In genomic region chr4:132048995-132049404, GRCm38 (mm10) we compare ENCODE assay signal across 8 mouse cellular contexts. TPM values are rescaled to one million over a fixed set of nuclear protein-coding genes. Genes with fewer than 3 reads are reported as not detected.
A peak's percentile ranks its signal among the peaks of the same experiment; 100 is the strongest.
DNase-seq lines count a peak whose midpoint lies in the region; ATAC-seq and TF ChIP-seq lines count a peak whose summit lies in the region.

No protein-coding gene starts in this region.

- peak; percentile 97 for DNase-seq in brain, adult 2 months (ENCODE audit: low read depth, low spot score)
- peak; percentile 97 for DNase-seq in heart, embryonic 10.5 days (ENCODE audit: low spot score)
- DNase-seq in limb, embryonic 14.5 days (ENCODE audit: low spot score), result peak; percentile 97
- DNase-seq in spleen, postnatal 10 days (ENCODE audit: low spot score in 2 of 2), result peak; percentile 62 to 80

- peaks cover 7% of the 10 kb centered on the region for H3K79me2 ChIP-seq in C2C12 (ENCODE audit: control insufficient read depth, insufficient read depth)

- peaks cover 10% of the 10 kb centered on the region for H3K27me3 ChIP-seq in C2C12 (ENCODE audit: control insufficient read depth, insufficient read depth, insufficient read length)
- no peaks in the 10 kb centered on the region for H3K27me3 ChIP-seq in heart, embryonic 10.5 days (ENCODE audit: insufficient read depth, poor library complexity, severe bottlenecking)
- no peaks in the 10 kb centered on the region for H3K27me3 ChIP-seq in kidney, embryonic 14.5 days (ENCODE audit: control insufficient read depth, insufficient read depth, low read length)
- H3K27me3 ChIP-seq in limb, embryonic 14.5 days (ENCODE audit: control insufficient read depth, insufficient read depth, low read length), result no peaks in the 10 kb centered on the region
- no peaks in the 10 kb centered on the region for H3K27me3 ChIP-seq in midbrain, embryonic 16.5 days (ENCODE audit: control insufficient read depth, insufficient read depth, low read depth, low read length)

- H3K4me3 ChIP-seq in C2C12 (ENCODE audit: insufficient read depth, poor library complexity, severe bottlenecking), result peak overlapping the region; percentile 41
- H3K4me3 ChIP-seq in heart, embryonic 10.5 days, result peak overlapping the region; percentile 87
- H3K4me3 ChIP-seq in kidney, embryonic 14.5 days (ENCODE audit: low read length), result peak overlapping the region; percentile 82
- H3K4me3 ChIP-seq in limb, embryonic 14.5 days (replicated peaks; ENCODE audit: low read length), result peak overlapping the region; percentile 93
- peak overlapping the region; percentile 97 for H3K4me3 ChIP-seq in midbrain, embryonic 16.5 days (ENCODE audit: low read depth, low read length)

- peak; percentile 67 for ATAC-seq in erythroblast, adult 5-6 weeks (replicated peaks; ENCODE audit: low FRiP score, poor library complexity, severe bottlenecking)
- ATAC-seq in kidney, embryonic 14.5 days (ENCODE audit: low FRiP score, low TSS enrichment), result peak; percentile 99
- peak; percentile 99 for ATAC-seq in limb, embryonic 14.5 days (ENCODE audit: low FRiP score, low read depth)
- peak; percentile 99 for ATAC-seq in midbrain, embryonic 16.5 days

- WGBS in heart, embryonic 10.5 days, result 2% methylated on average over 38 of the region's 46 CpGs
- WGBS in kidney, embryonic 14.5 days, result under 1% methylated on average over 15 of the region's 46 CpGs
- 0% methylated on average over 16 of the region's 46 CpGs for WGBS in limb, embryonic 14.5 days
- WGBS in midbrain, embryonic 16.5 days, result 0% methylated on average over 30 of the region's 46 CpGs

- peak overlapping the region; percentile 93 for H3K9ac ChIP-seq in kidney, embryonic 14.5 days (ENCODE audit: low read depth, low read length)
- H3K9ac ChIP-seq in limb, embryonic 14.5 days (ENCODE audit: low read depth, low read length, severe bottlenecking), result peak overlapping the region; percentile 96
- peak overlapping the region; percentile 99 for H3K9ac ChIP-seq in midbrain, embryonic 16.5 days (ENCODE audit: low read depth, low read length)

- peak overlapping the region; percentile 86 for H3K4me2 ChIP-seq in kidney, embryonic 14.5 days (replicated peaks; ENCODE audit: low read depth, low read length)
- H3K4me2 ChIP-seq in limb, embryonic 14.5 days (replicated peaks; ENCODE audit: low read depth, low read length, severe bottlenecking), result peak overlapping the region; percentile 82
- peak overlapping the region; percentile 87 for H3K4me2 ChIP-seq in midbrain, embryonic 16.5 days (ENCODE audit: low read length)

- TF ChIP-seq CTCF in C2C12 (IDR thresholded peaks at IDR 0.05; ENCODE audit: control insufficient read depth, insufficient read depth, insufficient read length), result no peak

- H3K79me3 ChIP-seq in C2C12 (ENCODE audit: low read depth), result no peaks in the 10 kb centered on the region

- TF ChIP-seq POLR2A in limb, embryonic 14.5 days (IDR thresholded peaks at IDR 0.05; ENCODE audit: borderline replicate concordance, extremely low read depth, insufficient read depth, insufficient read length), result 0 out of 2 replicates have a peak, but pooled peaks have one; percentile 17

- peak overlapping the region; percentile 97 for H3K27ac ChIP-seq in heart, embryonic 10.5 days
- H3K27ac ChIP-seq in kidney, embryonic 14.5 days (ENCODE audit: low read depth, low read length), result peak overlapping the region; percentile 84
- H3K27ac ChIP-seq in limb, embryonic 14.5 days (replicated peaks; ENCODE audit: low read depth, low read length), result peak overlapping the region; percentile 94
- H3K27ac ChIP-seq in midbrain, embryonic 16.5 days (ENCODE audit: low read length), result peak overlapping the region; percentile 98

- no peaks in the 10 kb centered on the region for H3K36me3 ChIP-seq in C2C12 (ENCODE audit: control insufficient read depth, insufficient read depth)
- no peaks in the 10 kb centered on the region for H3K36me3 ChIP-seq in heart, embryonic 10.5 days
- H3K36me3 ChIP-seq in kidney, embryonic 14.5 days (ENCODE audit: control insufficient read depth, insufficient read depth, low read length), result no peaks in the 10 kb centered on the region
- no peaks in the 10 kb centered on the region for H3K36me3 ChIP-seq in limb, embryonic 14.5 days (ENCODE audit: control insufficient read depth, insufficient read depth, low read length)
- H3K36me3 ChIP-seq in midbrain, embryonic 16.5 days (ENCODE audit: control insufficient read depth, insufficient read depth, low read length), result no peaks in the 10 kb centered on the region

- H3K4me1 ChIP-seq in heart, embryonic 10.5 days, result peaks cover 24% of the 10 kb centered on the region
- H3K4me1 ChIP-seq in kidney, embryonic 14.5 days (ENCODE audit: control insufficient read depth, insufficient read depth, low read length), result peaks cover 3% of the 10 kb centered on the region; the same call in 1 of the 2 replicates
- peaks cover 8% of the 10 kb centered on the region for H3K4me1 ChIP-seq in limb, embryonic 14.5 days (ENCODE audit: control insufficient read depth, insufficient read depth, low read length)
- H3K4me1 ChIP-seq in midbrain, embryonic 16.5 days (ENCODE audit: control insufficient read depth, insufficient read depth, low read length), result peaks cover 29% of the 10 kb centered on the region

- H3ac ChIP-seq in C2C12 (ENCODE audit: control insufficient read depth, insufficient read length, low read depth), result peak overlapping the region; percentile 86

- H3K9me3 ChIP-seq in heart, embryonic 10.5 days, result no peaks in the 10 kb centered on the region
- peaks cover 2% of the 10 kb centered on the region; the same call in 1 of the 2 replicates for H3K9me3 ChIP-seq in kidney, embryonic 14.5 days (ENCODE audit: control insufficient read depth, low read length)
- H3K9me3 ChIP-seq in limb, embryonic 14.5 days (ENCODE audit: control insufficient read depth, low read length), result no peaks in the 10 kb centered on the region
- no peaks in the 10 kb centered on the region for H3K9me3 ChIP-seq in midbrain, embryonic 16.5 days (replicated peaks; ENCODE audit: control insufficient read depth, low read length, poor library complexity, severe bottlenecking)

TF ChIP-seq in C2C12, 6 proteins besides CTCF, POLR2A, EP300 and RAD21:
- no peak for TF ChIP-seq CEBPB (IDR thresholded peaks at IDR 0.05; ENCODE audit: low read depth)
- no peak for TF ChIP-seq USF1 (IDR thresholded peaks at IDR 0.05; ENCODE audit: low read depth)
- no peak for TF ChIP-seq FOSL1 (IDR thresholded peaks at IDR 0.05; ENCODE audit: insufficient read depth, low read length, poor library complexity, severe bottlenecking)
- TF ChIP-seq MYOG (IDR thresholded peaks at IDR 0.05; ENCODE audit: control insufficient read depth, extremely low read depth, insufficient read length), result no peak
- no peak for TF ChIP-seq MYOD1 (IDR thresholded peaks at IDR 0.05; ENCODE audit: control insufficient read depth, insufficient read length, low read depth)
- no peak for TF ChIP-seq MAX (IDR thresholded peaks at IDR 0.05)
TF ChIP-seq in C2C12: peak in this region for 0.

RNA-seq across cellular contexts. Expression of gene Gm10300, which starts 25.5 kb away (rescaled TPM):
- polyA plus RNA-seq in C2C12 (2012; fragmentation: generic; extraction: Trizol), result not detected
- 2.7 TPM in 1 of 2 replicates, not detected in the other for total RNA-seq in erythroblast, adult 5-6 weeks (2015; ENCODE audit: low replicate concordance)
- total RNA-seq in erythroblast, adult 5-6 weeks (2017; ENCODE audit: low replicate concordance), result 3.7 and 3.9 TPM in 2 replicates
- polyA plus RNA-seq in heart, embryonic 10.5 days (2016; fragmentation: Nextera tagmentation; extraction: Ambion mirVana), result 0.10 TPM in 1 of 2 replicates, not detected in the other
- polyA plus RNA-seq in kidney, embryonic 14.5 days (2014; fragmentation: Nextera tagmentation; extraction: Ambion mirVana), result 0.09 TPM in 1 of 2 replicates, not detected in the other
- 0.08 and 0.12 TPM in 2 replicates for polyA plus RNA-seq in limb, embryonic 14.5 days (2012; rRNA removed)
- polyA plus RNA-seq in limb, embryonic 14.5 days (2014; fragmentation: Nextera tagmentation; extraction: Ambion mirVana), result 0.08 TPM in 1 of 2 replicates, not detected in the other
- not detected in 2 replicates for polyA plus RNA-seq in midbrain, embryonic 16.5 days (2015; fragmentation: Nextera tagmentation; extraction: Ambion mirVana)

RNA-seq across cellular contexts. Expression of gene Epb41, which starts 26.1 kb away (rescaled TPM):
- polyA plus RNA-seq in C2C12 (2012; fragmentation: generic; extraction: Trizol), result 7.1 TPM
- total RNA-seq in erythroblast, adult 5-6 weeks (2015; ENCODE audit: low replicate concordance), result 1,733 and 1,940 TPM in 2 replicates
- 3,282 and 3,570 TPM in 2 replicates for total RNA-seq in erythroblast, adult 5-6 weeks (2017; ENCODE audit: low replicate concordance)
- polyA plus RNA-seq in heart, embryonic 10.5 days (2016; fragmentation: Nextera tagmentation; extraction: Ambion mirVana), result 73.5 and 78.8 TPM in 2 replicates
- polyA plus RNA-seq in kidney, embryonic 14.5 days (2014; fragmentation: Nextera tagmentation; extraction: Ambion mirVana), result 52.5 and 78.5 TPM in 2 replicates
- polyA plus RNA-seq in limb, embryonic 14.5 days (2012; rRNA removed), result 60.6 and 61.3 TPM in 2 replicates
- 76.0 and 76.4 TPM in 2 replicates for polyA plus RNA-seq in limb, embryonic 14.5 days (2014; fragmentation: Nextera tagmentation; extraction: Ambion mirVana)
- 61.7 and 69.9 TPM in 2 replicates for polyA plus RNA-seq in midbrain, embryonic 16.5 days (2015; fragmentation: Nextera tagmentation; extraction: Ambion mirVana)

Comparison
In these comparisons a context has a peak if more than half of its experiments do, and no peak if none do; other contexts are left out.
1. Peak in every context shown above with its lines: DNase-seq, ATAC-seq, H3K4me3 ChIP-seq and H3K27ac ChIP-seq.
2. H3K4me3 ChIP-seq: peak in every context shown above with its lines; median percentile 97 in midbrain, embryonic 16.5 days; 93 in limb, embryonic 14.5 days; 87 in heart, embryonic 10.5 days; 82 in kidney, embryonic 14.5 days; 41 in C2C12.